Mouse (Mus musculus): ENCODE measurements around the gene Vmn2r81. TPM values are rescaled to one million over a fixed set of nuclear protein-coding genes. Genes with fewer than 3 reads are reported as not detected.
"Not testable (repeated sequence)": the region's sequence is repeated elsewhere in the genome, so short reads cannot be mapped to it uniquely, and the experiment has no call there.

Vmn2r81 gene
- not detected in 2 replicates for polyA plus RNA-seq (2014; fragmentation: Nextera tagmentation; extraction: Ambion mirVana)

DNA sequence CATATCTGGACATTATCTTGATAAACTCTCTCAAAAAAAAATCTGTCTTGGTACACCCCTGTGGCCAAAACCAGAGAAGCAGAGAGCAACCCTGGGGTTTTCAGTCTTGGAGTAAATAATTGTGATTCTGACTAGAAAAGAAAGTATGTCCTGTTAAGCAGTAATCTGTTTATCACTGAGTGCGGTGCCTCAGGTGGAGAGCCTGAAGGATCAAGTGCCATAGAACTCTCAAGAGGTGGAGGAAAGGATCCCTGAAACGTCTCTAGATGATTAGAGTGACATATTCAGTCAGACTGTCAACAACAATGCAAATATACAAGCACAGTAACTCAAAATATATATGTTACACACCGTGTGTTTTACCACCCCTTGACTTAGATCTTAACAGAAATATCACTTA lies at the start of gene Vmn2r81:
Gene Vmn2r81 (plus strand): TSS at position 301 of the 400 bp plus-strand sequence.
- DNase-seq; H3K9ac ChIP-seq (replicated peaks; ENCODE audit: low read length); H3K4me3 ChIP-seq (replicated peaks; ENCODE audit: low read depth, low read length); H3K9me3 ChIP-seq (ENCODE audit: control insufficient read depth, low read length); ATAC-seq (ENCODE audit: low FRiP score, low TSS enrichment); H3K27ac ChIP-seq (replicated peaks; ENCODE audit: low read depth, low read length); H3K36me3 ChIP-seq (ENCODE audit: control insufficient read depth, insufficient read depth, low read length); H3K4me1 ChIP-seq (ENCODE audit: control insufficient read depth, insufficient read depth, low read length); H3K27me3 ChIP-seq (ENCODE audit: control insufficient read depth, insufficient read depth, low read length); H3K4me2 ChIP-seq (ENCODE audit: low read length): not testable (repeated sequence)
- 71% methylated on average over 3 of the region's 3 CpGs for WGBS

GRCm38 (mm10) chr10:79199973-79200372 lies 47.5 kb upstream of the Vmn2r81 start:
- H3K4me2 ChIP-seq (ENCODE audit: low read length); ATAC-seq (ENCODE audit: low FRiP score, low TSS enrichment); H3K9ac ChIP-seq (replicated peaks; ENCODE audit: low read length); H3K27me3 ChIP-seq (ENCODE audit: control insufficient read depth, insufficient read depth, low read length); DNase-seq; H3K27ac ChIP-seq (replicated peaks; ENCODE audit: low read depth, low read length); H3K4me1 ChIP-seq (ENCODE audit: control insufficient read depth, insufficient read depth, low read length); H3K36me3 ChIP-seq (ENCODE audit: control insufficient read depth, insufficient read depth, low read length); H3K9me3 ChIP-seq (ENCODE audit: control insufficient read depth, low read length); H3K4me3 ChIP-seq (replicated peaks; ENCODE audit: low read depth, low read length): not testable (repeated sequence)
- 91% methylated on average over 1 of the region's 1 CpGs for WGBS

GRCm38 (mm10) chr10:79220432-79220831 lies 27.1 kb upstream of the Vmn2r81 start:
- no peak for DNase-seq

DNA sequence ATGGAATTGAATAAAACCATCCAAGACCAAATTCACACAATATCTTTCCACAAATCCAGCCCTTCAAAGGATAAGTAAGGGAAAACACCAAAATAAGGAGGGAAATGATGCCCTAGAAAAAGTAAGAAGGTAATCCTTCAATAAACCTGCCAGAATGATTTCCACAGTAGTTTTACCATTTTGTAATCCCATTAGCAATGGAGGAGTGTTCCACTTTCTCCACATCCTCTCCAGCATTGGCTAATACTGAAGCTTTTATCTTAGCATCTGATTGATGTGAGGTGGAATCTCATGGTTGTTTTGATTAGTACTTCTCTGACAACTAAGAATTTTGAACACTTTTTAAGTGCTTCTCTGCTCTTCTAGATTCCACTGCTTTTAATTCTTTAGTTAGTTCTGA lies 25.9 kb upstream of the Vmn2r81 start:
- H3K27ac ChIP-seq (replicated peaks; ENCODE audit: low read depth, low read length): no peak overlapping the region
- no peak overlapping the region for H3K4me3 ChIP-seq (replicated peaks; ENCODE audit: low read depth, low read length)
- H3K4me1 ChIP-seq (ENCODE audit: control insufficient read depth, insufficient read depth, low read length): no peaks in the 10 kb centered on the region
- ATAC-seq (ENCODE audit: low FRiP score, low TSS enrichment) (no peak), DNase-seq (peak; percentile 5)
- no peak overlapping the region for H3K4me2 ChIP-seq (ENCODE audit: low read length)
- H3K9me3 ChIP-seq (ENCODE audit: control insufficient read depth, low read length): no peaks in the 10 kb centered on the region
- no peaks in the 10 kb centered on the region for H3K36me3 ChIP-seq (ENCODE audit: control insufficient read depth, insufficient read depth, low read length)
- no peak overlapping the region for H3K9ac ChIP-seq (replicated peaks; ENCODE audit: low read length)
- H3K27me3 ChIP-seq (ENCODE audit: control insufficient read depth, insufficient read depth, low read length): no peaks in the 10 kb centered on the region

More at GRCm38 (mm10) chr10:79220432-79220831, 27.1 kb upstream of the Vmn2r81 start:
- no peak overlapping the region for H3K4me2 ChIP-seq (ENCODE audit: low read length)
- H3K27me3 ChIP-seq (ENCODE audit: control insufficient read depth, insufficient read depth, low read length): no peaks in the 10 kb centered on the region
- H3K27ac ChIP-seq (replicated peaks; ENCODE audit: low read depth, low read length): no peak overlapping the region
- no peaks in the 10 kb centered on the region for H3K36me3 ChIP-seq (ENCODE audit: control insufficient read depth, insufficient read depth, low read length)
- H3K9me3 ChIP-seq (ENCODE audit: control insufficient read depth, low read length): no peaks in the 10 kb centered on the region
- H3K9ac ChIP-seq (replicated peaks; ENCODE audit: low read length): no peak overlapping the region
- H3K4me3 ChIP-seq (replicated peaks; ENCODE audit: low read depth, low read length): no peak overlapping the region
- no peak for ATAC-seq (ENCODE audit: low FRiP score, low TSS enrichment)
- H3K4me1 ChIP-seq (ENCODE audit: control insufficient read depth, insufficient read depth, low read length): no peaks in the 10 kb centered on the region

GRCm38 (mm10) chr10:79222214-79222613 lies 25.3 kb upstream of the Vmn2r81 start:
- Histone ChIP-seq H3K9me3 (ENCODE audit: control insufficient read depth, low read length) (no peaks in the 10 kb centered on the region), H3K36me3 (ENCODE audit: control insufficient read depth, insufficient read depth, low read length) (no peaks in the 10 kb centered on the region), H3K9ac (replicated peaks; ENCODE audit: low read length) (no peak overlapping the region), H3K4me1 (ENCODE audit: control insufficient read depth, insufficient read depth, low read length) (no peaks in the 10 kb centered on the region), H3K27me3 (ENCODE audit: control insufficient read depth, insufficient read depth, low read length) (no peaks in the 10 kb centered on the region), H3K27ac (replicated peaks; ENCODE audit: low read depth, low read length) (no peak overlapping the region), H3K4me3 (replicated peaks; ENCODE audit: low read depth, low read length) (no peak overlapping the region), H3K4me2 (ENCODE audit: low read length) (no peak overlapping the region)
- ATAC-seq (ENCODE audit: low FRiP score, low TSS enrichment) (no peak), DNase-seq (no peak)
- 45% methylated on average over 7 of the region's 7 CpGs for WGBS

DNA sequence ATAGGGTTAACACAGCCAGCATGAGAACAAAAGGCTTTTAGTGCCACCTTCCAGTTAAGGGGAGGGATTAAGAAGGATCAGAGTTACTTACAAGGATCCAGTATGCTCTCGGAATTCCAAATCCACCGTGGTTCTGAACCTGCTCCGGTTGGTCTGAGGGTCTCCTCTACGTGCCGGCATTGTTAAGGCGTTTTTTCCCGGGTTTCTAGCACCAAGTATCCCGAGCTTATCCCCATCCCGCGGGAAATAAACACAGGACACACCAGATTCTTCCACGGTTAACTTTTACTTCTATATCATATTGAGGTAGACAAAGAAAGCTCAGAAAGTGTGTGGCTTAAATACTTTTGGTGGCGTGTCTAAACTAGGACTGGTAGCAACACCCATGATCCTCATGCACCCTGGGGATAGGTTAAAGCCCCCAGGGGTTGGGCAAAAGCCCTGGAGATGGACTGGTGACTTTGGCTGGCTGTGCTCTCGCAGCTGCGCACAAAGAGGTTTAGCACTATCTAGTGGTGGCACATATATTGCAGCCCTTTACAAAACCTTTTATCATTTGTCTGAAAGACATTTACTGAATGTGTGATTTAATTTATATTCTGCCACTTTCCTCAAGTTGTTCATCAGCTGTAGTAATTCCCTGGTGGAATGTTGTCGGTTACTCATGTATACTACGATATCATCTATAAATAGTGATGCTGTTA lies 74.7 kb downstream of the Vmn2r81 start:
- not testable (repeated sequence) for H3K27ac ChIP-seq (replicated peaks; ENCODE audit: low read depth, low read length); H3K9me3 ChIP-seq (ENCODE audit: control insufficient read depth, low read length); H3K27me3 ChIP-seq (ENCODE audit: control insufficient read depth, insufficient read depth, low read length); ATAC-seq (ENCODE audit: low FRiP score, low TSS enrichment); H3K4me1 ChIP-seq (ENCODE audit: control insufficient read depth, insufficient read depth, low read length); H3K9ac ChIP-seq (replicated peaks; ENCODE audit: low read length); H3K36me3 ChIP-seq (ENCODE audit: control insufficient read depth, insufficient read depth, low read length)
- 4% methylated on average over 16 of the region's 16 CpGs for WGBS
- DNase-seq: peak; percentile 67
- peak overlapping the region; percentile 28 for H3K4me3 ChIP-seq (replicated peaks; ENCODE audit: low read depth, low read length)
- peak overlapping the region; percentile 38 for H3K4me2 ChIP-seq (ENCODE audit: low read length)

DNA sequence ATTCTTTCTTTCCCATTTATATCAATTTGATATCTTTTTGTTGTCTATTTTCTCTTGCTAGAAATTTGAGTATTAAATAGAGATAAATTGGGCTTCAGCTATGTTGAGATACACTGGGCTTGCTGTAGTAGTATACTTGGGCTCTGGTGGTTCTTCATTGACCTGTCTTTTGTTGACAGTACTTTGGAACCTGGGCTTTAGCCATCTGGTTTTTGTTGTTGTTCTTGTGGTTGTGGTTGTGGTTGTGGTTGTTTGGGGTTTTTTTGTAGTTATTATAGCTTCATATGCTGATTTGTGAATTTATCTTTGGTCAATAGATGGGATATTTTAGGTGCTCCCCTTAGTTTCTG lies 75.2 kb downstream of the Vmn2r81 start:
- ATAC-seq (ENCODE audit: low FRiP score, low TSS enrichment): no peak
- H3K4me2 ChIP-seq (ENCODE audit: low read length): 0 out of 2 replicates have a peak overlapping the region, but pooled peaks have one; percentile 38

More for the DNA sequence above, 75.2 kb downstream of the Vmn2r81 start:
- Histone ChIP-seq H3K4me1 (ENCODE audit: control insufficient read depth, insufficient read depth, low read length) (no peaks in the 10 kb centered on the region), H3K27me3 (ENCODE audit: control insufficient read depth, insufficient read depth, low read length) (no peaks in the 10 kb centered on the region), H3K36me3 (ENCODE audit: control insufficient read depth, insufficient read depth, low read length) (no peaks in the 10 kb centered on the region), H3K27ac (replicated peaks; ENCODE audit: low read depth, low read length) (no peak overlapping the region), H3K4me3 (replicated peaks; ENCODE audit: low read depth, low read length) (no peak overlapping the region; the same call in 1 of the 2 replicates), H3K9me3 (ENCODE audit: control insufficient read depth, low read length) (no peaks in the 10 kb centered on the region), H3K9ac (replicated peaks; ENCODE audit: low read length) (no peak overlapping the region)
- DNase-seq: no peak

Other genes with a start within 250 kb of the Vmn2r81 start
- gene Olfr1351, start 235.2 kb upstream of the Vmn2r81 start, polyA plus RNA-seq (2014; fragmentation: Nextera tagmentation; extraction: Ambion mirVana): 0.08 TPM in 1 of 2 replicates, not detected in the other
- 0.27 and 0.59 TPM in 2 replicates for gene Olfr57, start 219.0 kb upstream of the Vmn2r81 start, polyA plus RNA-seq (2014; fragmentation: Nextera tagmentation; extraction: Ambion mirVana)
- gene 2610008E11Rik, start 150.1 kb upstream of the Vmn2r81 start, polyA plus RNA-seq (2014; fragmentation: Nextera tagmentation; extraction: Ambion mirVana): 51.2 and 68.4 TPM in 2 replicates
- gene Vmn2r80, start 98.9 kb upstream of the Vmn2r81 start, polyA plus RNA-seq (2014; fragmentation: Nextera tagmentation; extraction: Ambion mirVana): not detected in 2 replicates
- not detected in 2 replicates for gene Vmn2r82, start 108.8 kb downstream of the Vmn2r81 start, polyA plus RNA-seq (2014; fragmentation: Nextera tagmentation; extraction: Ambion mirVana)
- not detected in 2 replicates for gene Vmn2r83, start 221.0 kb downstream of the Vmn2r81 start, polyA plus RNA-seq (2014; fragmentation: Nextera tagmentation; extraction: Ambion mirVana)

Measured in midbrain, embryonic 14.5 days (tissue).